Mouse (Mus musculus): ENCODE data around the gene Trim28. TPM values are rescaled to one million over a fixed set of nuclear protein-coding genes. Genes with fewer than 3 reads are reported as not detected.

Trim28 gene
- polyA plus RNA-seq, 1 experiment from 2014 or later, result 184 TPM

GRCm38 (mm10) chr7:13023928-13024731 is 25.2 kb downstream of the Trim28 start:
- peak; percentile 91 for ATAC-seq
- peak overlapping the region; percentile 98 for H3K4me2 ChIP-seq (ENCODE audit: low read length)
- H3K9ac ChIP-seq (ENCODE audit: low read depth, low read length), result peak overlapping the region; percentile 86
- no peaks in the 10 kb centered on the region for H3K9me3 ChIP-seq (replicated peaks; ENCODE audit: control insufficient read depth, low read length, poor library complexity, severe bottlenecking)
- H3K36me3 ChIP-seq (ENCODE audit: control insufficient read depth, insufficient read depth, low read length), result peaks cover 23% of the 10 kb centered on the region
- peaks cover 29% of the 10 kb centered on the region for H3K4me1 ChIP-seq (ENCODE audit: control insufficient read depth, insufficient read depth, low read length)
- H3K27ac ChIP-seq (ENCODE audit: low read length), result peak overlapping the region; percentile 99
- H3K4me3 ChIP-seq (ENCODE audit: low read depth, low read length), result peak overlapping the region; percentile 88
- no peaks in the 10 kb centered on the region for H3K27me3 ChIP-seq (ENCODE audit: control insufficient read depth, insufficient read depth, low read depth, low read length)
- WGBS, result under 1% methylated on average over 76 of the region's 95 CpGs

- ATAC-seq, result peak; percentile 69
- Histone ChIP-seq H3K4me2 (ENCODE audit: low read length) (peak overlapping the region; percentile 98), H3K4me1 (ENCODE audit: control insufficient read depth, insufficient read depth, low read length) (peaks cover 29% of the 10 kb centered on the region), H3K27ac (ENCODE audit: low read length) (peak overlapping the region; percentile 99), H3K9ac (ENCODE audit: low read depth, low read length) (peak overlapping the region; percentile 86), H3K9me3 (replicated peaks; ENCODE audit: control insufficient read depth, low read length, poor library complexity, severe bottlenecking) (no peaks in the 10 kb centered on the region), H3K4me3 (ENCODE audit: low read depth, low read length) (peak overlapping the region; percentile 88), H3K27me3 (ENCODE audit: control insufficient read depth, insufficient read depth, low read depth, low read length) (no peaks in the 10 kb centered on the region), H3K36me3 (ENCODE audit: control insufficient read depth, insufficient read depth, low read length) (peaks cover 29% of the 10 kb centered on the region)
- under 1% methylated on average over 39 of the region's 44 CpGs for WGBS
These were observed 25.9 kb downstream of the Trim28 start for GRCm38 (mm10) chr7:13024805-13025204.

- H3K4me2 ChIP-seq (ENCODE audit: low read length), result peak overlapping the region; percentile 98
- peak overlapping the region; percentile 86 for H3K9ac ChIP-seq (ENCODE audit: low read depth, low read length)
- H3K27me3 ChIP-seq (ENCODE audit: control insufficient read depth, insufficient read depth, low read depth, low read length), result no peaks in the 10 kb centered on the region
- peak overlapping the region; percentile 88 for H3K4me3 ChIP-seq (ENCODE audit: low read depth, low read length)
- peaks cover 37% of the 10 kb centered on the region for H3K36me3 ChIP-seq (ENCODE audit: control insufficient read depth, insufficient read depth, low read length)
- WGBS, result 28% methylated on average over 4 of the region's 4 CpGs
- no peak for ATAC-seq
- H3K4me1 ChIP-seq (ENCODE audit: control insufficient read depth, insufficient read depth, low read length), result peaks cover 29% of the 10 kb centered on the region
- H3K27ac ChIP-seq (ENCODE audit: low read length), result peak overlapping the region; percentile 99
- no peaks in the 10 kb centered on the region for H3K9me3 ChIP-seq (replicated peaks; ENCODE audit: control insufficient read depth, low read length, poor library complexity, severe bottlenecking)
These were observed 26.7 kb downstream of the Trim28 start for GRCm38 (mm10) chr7:13025511-13026112.

- H3K4me2 ChIP-seq (ENCODE audit: low read length), result no peak overlapping the region
- no peak for ATAC-seq
- no peak overlapping the region for H3K9ac ChIP-seq (ENCODE audit: low read depth, low read length)
- H3K9me3 ChIP-seq (replicated peaks; ENCODE audit: control insufficient read depth, low read length, poor library complexity, severe bottlenecking), result no peaks in the 10 kb centered on the region
- WGBS, result 85% methylated on average over 4 of the region's 4 CpGs
- peaks cover 30% of the 10 kb centered on the region for H3K4me1 ChIP-seq (ENCODE audit: control insufficient read depth, insufficient read depth, low read length)
- H3K36me3 ChIP-seq (ENCODE audit: control insufficient read depth, insufficient read depth, low read length), result peaks cover 49% of the 10 kb centered on the region
- H3K27me3 ChIP-seq (ENCODE audit: control insufficient read depth, insufficient read depth, low read depth, low read length), result no peaks in the 10 kb centered on the region
- no peak overlapping the region for H3K4me3 ChIP-seq (ENCODE audit: low read depth, low read length)
- H3K27ac ChIP-seq (ENCODE audit: low read length), result no peak overlapping the region
These were observed 30.1 kb downstream of the Trim28 start for GRCm38 (mm10) chr7:13028986-13029385.

GRCm38 (mm10) chr7:13031069-13031468 is 32.2 kb downstream of the Trim28 start:
- Histone ChIP-seq H3K9ac (ENCODE audit: low read depth, low read length) (no peak overlapping the region), H3K27ac (ENCODE audit: low read length) (no peak overlapping the region), H3K4me2 (ENCODE audit: low read length) (no peak overlapping the region), H3K9me3 (replicated peaks; ENCODE audit: control insufficient read depth, low read length, poor library complexity, severe bottlenecking) (no peaks in the 10 kb centered on the region), H3K4me3 (ENCODE audit: low read depth, low read length) (no peak overlapping the region), H3K27me3 (ENCODE audit: control insufficient read depth, insufficient read depth, low read depth, low read length) (no peaks in the 10 kb centered on the region), H3K4me1 (ENCODE audit: control insufficient read depth, insufficient read depth, low read length) (peaks cover 29% of the 10 kb centered on the region), H3K36me3 (ENCODE audit: control insufficient read depth, insufficient read depth, low read length) (peaks cover 54% of the 10 kb centered on the region)
- no peak for ATAC-seq
- 69% methylated on average over 5 of the region's 5 CpGs for WGBS

GRCm38 (mm10) chr7:13031983-13032382 is 33.1 kb downstream of the Trim28 start:
- Histone ChIP-seq H3K36me3 (ENCODE audit: control insufficient read depth, insufficient read depth, low read length) (peaks cover 53% of the 10 kb centered on the region), H3K9ac (ENCODE audit: low read depth, low read length) (no peak overlapping the region), H3K9me3 (replicated peaks; ENCODE audit: control insufficient read depth, low read length, poor library complexity, severe bottlenecking) (no peaks in the 10 kb centered on the region), H3K4me2 (ENCODE audit: low read length) (no peak overlapping the region), H3K4me1 (ENCODE audit: control insufficient read depth, insufficient read depth, low read length) (peaks cover 27% of the 10 kb centered on the region), H3K4me3 (ENCODE audit: low read depth, low read length) (no peak overlapping the region), H3K27me3 (ENCODE audit: control insufficient read depth, insufficient read depth, low read depth, low read length) (no peaks in the 10 kb centered on the region), H3K27ac (ENCODE audit: low read length) (no peak overlapping the region)
- no peak for ATAC-seq
- WGBS, result 96% methylated on average over 2 of the region's 2 CpGs

GRCm38 (mm10) chr7:13032541-13032940 is 33.6 kb downstream of the Trim28 start:
- Histone ChIP-seq H3K27ac (ENCODE audit: low read length) (no peak overlapping the region), H3K36me3 (ENCODE audit: control insufficient read depth, insufficient read depth, low read length) (peaks cover 47% of the 10 kb centered on the region), H3K9me3 (replicated peaks; ENCODE audit: control insufficient read depth, low read length, poor library complexity, severe bottlenecking) (no peaks in the 10 kb centered on the region), H3K27me3 (ENCODE audit: control insufficient read depth, insufficient read depth, low read depth, low read length) (no peaks in the 10 kb centered on the region), H3K9ac (ENCODE audit: low read depth, low read length) (0 out of 2 replicates have a peak overlapping the region, but pooled peaks have one; percentile 2), H3K4me2 (ENCODE audit: low read length) (no peak overlapping the region), H3K4me3 (ENCODE audit: low read depth, low read length) (no peak overlapping the region), H3K4me1 (ENCODE audit: control insufficient read depth, insufficient read depth, low read length) (peaks cover 26% of the 10 kb centered on the region)
- 92% methylated on average over 7 of the region's 7 CpGs for WGBS
- no peak for ATAC-seq

GRCm38 (mm10) chr7:13033451-13034147 is 34.7 kb downstream of the Trim28 start:
- Histone ChIP-seq H3K9ac (ENCODE audit: low read depth, low read length) (peak overlapping the region; percentile 72), H3K9me3 (replicated peaks; ENCODE audit: control insufficient read depth, low read length, poor library complexity, severe bottlenecking) (no peaks in the 10 kb centered on the region), H3K4me1 (ENCODE audit: control insufficient read depth, insufficient read depth, low read length) (peaks cover 26% of the 10 kb centered on the region), H3K4me3 (ENCODE audit: low read depth, low read length) (peak overlapping the region; percentile 52), H3K27ac (ENCODE audit: low read length) (peak overlapping the region; percentile 91), H3K27me3 (ENCODE audit: control insufficient read depth, insufficient read depth, low read depth, low read length) (no peaks in the 10 kb centered on the region), H3K36me3 (ENCODE audit: control insufficient read depth, insufficient read depth, low read length) (peaks cover 37% of the 10 kb centered on the region), H3K4me2 (ENCODE audit: low read length) (peak overlapping the region; percentile 87)
- WGBS, result 49% methylated on average over 13 of the region's 13 CpGs
- ATAC-seq, result no peak

All from midbrain, embryonic 16.5 days (tissue).